Mouse (Mus musculus): ENCODE measurements around the gene 4930470P17Rik. TPM values are rescaled to one million over a fixed set of nuclear protein-coding genes. Genes with fewer than 3 reads are reported as not detected.

4930470P17Rik gene
- total and polyA plus RNA-seq, 2 experiments from 2014 or later = not detected

GRCm38 (mm10) chr2:170548046-170548445, 53.8 kb downstream of the 4930470P17Rik start:
- H3K4me2 ChIP-seq (ENCODE audit: low read depth, low read length, poor library complexity, severe bottlenecking) = no peak overlapping the region
- TF ChIP-seq CTCF (IDR thresholded peaks at IDR 0.05) = no peak
- no peaks in the 10 kb centered on the region for H3K4me1 ChIP-seq (ENCODE audit: insufficient read depth, low read length)
- H3K4me3 ChIP-seq (ENCODE audit: low read depth, low read length) = no peak overlapping the region
- ATAC-seq (ENCODE audit: low FRiP score) = no peak
- H3K9ac ChIP-seq (replicated peaks; ENCODE audit: low read length, poor library complexity, severe bottlenecking) = no peak overlapping the region
- DNase-seq (ENCODE audit: low spot score) = no peak
- no peaks in the 10 kb centered on the region for H3K27me3 ChIP-seq (ENCODE audit: insufficient read depth, low read length)
- H3K27ac ChIP-seq (ENCODE audit: low read depth, low read length) = no peak overlapping the region
- H3K9me3 ChIP-seq (ENCODE audit: low read length) = no peaks in the 10 kb centered on the region
- WGBS = 52% methylated on average over 4 of the region's 4 CpGs
- no peaks in the 10 kb centered on the region for H3K36me3 ChIP-seq (ENCODE audit: insufficient read depth, low read length)

GRCm38 (mm10) chr2:170547526-170547925, 54.3 kb downstream of the 4930470P17Rik start:
- no peak overlapping the region for H3K9ac ChIP-seq (replicated peaks; ENCODE audit: low read length, poor library complexity, severe bottlenecking)
- H3K36me3 ChIP-seq (ENCODE audit: insufficient read depth, low read length) = no peaks in the 10 kb centered on the region
- no peak for ATAC-seq (ENCODE audit: low FRiP score)
- WGBS = 44% methylated on average over 6 of the region's 6 CpGs
- no peak overlapping the region for H3K4me3 ChIP-seq (ENCODE audit: low read depth, low read length)
- H3K4me2 ChIP-seq (ENCODE audit: low read depth, low read length, poor library complexity, severe bottlenecking) = no peak overlapping the region
- no peaks in the 10 kb centered on the region for H3K4me1 ChIP-seq (ENCODE audit: insufficient read depth, low read length)
- H3K27me3 ChIP-seq (ENCODE audit: insufficient read depth, low read length) = no peaks in the 10 kb centered on the region
- no peak for TF ChIP-seq CTCF (IDR thresholded peaks at IDR 0.05)
- no peak overlapping the region for H3K27ac ChIP-seq (ENCODE audit: low read depth, low read length)
- no peak for DNase-seq (ENCODE audit: low spot score)
- no peaks in the 10 kb centered on the region for H3K9me3 ChIP-seq (ENCODE audit: low read length)

GRCm38 (mm10) chr2:170545745-170546144, 56.1 kb downstream of the 4930470P17Rik start:
- H3K4me2 ChIP-seq (ENCODE audit: low read depth, low read length, poor library complexity, severe bottlenecking) = no peak overlapping the region

GRCm38 (mm10) chr2:170544950-170545349, 56.9 kb downstream of the 4930470P17Rik start:
- H3K9ac ChIP-seq (replicated peaks; ENCODE audit: low read length, poor library complexity, severe bottlenecking) = no peak overlapping the region
- H3K36me3 ChIP-seq (ENCODE audit: insufficient read depth, low read length) = no peaks in the 10 kb centered on the region
- WGBS = 88% methylated on average over 7 of the region's 7 CpGs
- TF ChIP-seq CTCF (IDR thresholded peaks at IDR 0.05) = no peak
- ATAC-seq (ENCODE audit: low FRiP score) = no peak
- no peaks in the 10 kb centered on the region for H3K27me3 ChIP-seq (ENCODE audit: insufficient read depth, low read length)
- H3K4me2 ChIP-seq (ENCODE audit: low read depth, low read length, poor library complexity, severe bottlenecking) = no peak overlapping the region
- H3K9me3 ChIP-seq (ENCODE audit: low read length) = no peaks in the 10 kb centered on the region
- DNase-seq (ENCODE audit: low spot score) = no peak
- H3K4me3 ChIP-seq (ENCODE audit: low read depth, low read length) = no peak overlapping the region
- H3K4me1 ChIP-seq (ENCODE audit: insufficient read depth, low read length) = no peaks in the 10 kb centered on the region
- H3K27ac ChIP-seq (ENCODE audit: low read depth, low read length) = no peak overlapping the region

More at GRCm38 (mm10) chr2:170545745-170546144, 56.1 kb downstream of the 4930470P17Rik start:
- Histone ChIP-seq H3K36me3 (ENCODE audit: insufficient read depth, low read length) (no peaks in the 10 kb centered on the region), H3K27ac (ENCODE audit: low read depth, low read length) (no peak overlapping the region), H3K4me3 (ENCODE audit: low read depth, low read length) (no peak overlapping the region), H3K4me1 (ENCODE audit: insufficient read depth, low read length) (no peaks in the 10 kb centered on the region), H3K9me3 (ENCODE audit: low read length) (no peaks in the 10 kb centered on the region), H3K27me3 (ENCODE audit: insufficient read depth, low read length) (no peaks in the 10 kb centered on the region), H3K9ac (replicated peaks; ENCODE audit: low read length, poor library complexity, severe bottlenecking) (no peak overlapping the region)
- TF ChIP-seq CTCF (IDR thresholded peaks at IDR 0.05) = no peak
- ATAC-seq (ENCODE audit: low FRiP score) = no peak
- no peak for DNase-seq (ENCODE audit: low spot score)
- 73% methylated on average over 4 of the region's 4 CpGs for WGBS

GRCm38 (mm10) chr2:170544159-170544558, 57.7 kb downstream of the 4930470P17Rik start:
- Histone ChIP-seq H3K4me2 (ENCODE audit: low read depth, low read length, poor library complexity, severe bottlenecking) (no peak overlapping the region), H3K27ac (ENCODE audit: low read depth, low read length) (no peak overlapping the region), H3K36me3 (ENCODE audit: insufficient read depth, low read length) (no peaks in the 10 kb centered on the region), H3K9me3 (ENCODE audit: low read length) (no peaks in the 10 kb centered on the region), H3K4me3 (ENCODE audit: low read depth, low read length) (no peak overlapping the region), H3K4me1 (ENCODE audit: insufficient read depth, low read length) (no peaks in the 10 kb centered on the region), H3K9ac (replicated peaks; ENCODE audit: low read length, poor library complexity, severe bottlenecking) (no peak overlapping the region), H3K27me3 (ENCODE audit: insufficient read depth, low read length) (no peaks in the 10 kb centered on the region)
- no peak for DNase-seq (ENCODE audit: low spot score)
- no peak for ATAC-seq (ENCODE audit: low FRiP score)
- 69% methylated on average over 3 of the region's 3 CpGs for WGBS
- TF ChIP-seq CTCF (IDR thresholded peaks at IDR 0.05) = no peak

DNA sequence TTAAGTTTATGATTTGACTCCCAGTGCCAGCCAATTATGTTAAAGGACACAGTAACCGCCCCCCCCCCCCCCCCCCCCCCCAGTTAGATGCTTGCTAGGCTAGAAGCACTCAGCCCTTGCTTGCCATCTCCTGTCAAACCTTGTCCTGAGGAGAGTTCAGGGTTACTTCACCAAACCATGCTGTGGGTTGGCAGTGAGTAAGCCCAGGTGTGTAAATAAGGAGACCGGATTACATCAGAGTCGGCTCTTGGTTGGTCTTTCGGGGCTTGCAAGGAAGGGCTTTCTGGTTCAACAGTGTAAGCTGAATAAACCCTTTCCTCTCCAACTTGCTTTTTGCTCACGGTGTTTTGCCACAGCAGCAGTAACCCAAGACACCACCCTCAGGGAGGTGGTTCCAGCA, 58.2 kb downstream of the 4930470P17Rik start:
- Histone ChIP-seq H3K9ac (replicated peaks; ENCODE audit: low read length, poor library complexity, severe bottlenecking) (no peak overlapping the region), H3K36me3 (ENCODE audit: insufficient read depth, low read length) (no peaks in the 10 kb centered on the region), H3K4me3 (ENCODE audit: low read depth, low read length) (no peak overlapping the region), H3K27ac (ENCODE audit: low read depth, low read length) (no peak overlapping the region), H3K27me3 (ENCODE audit: insufficient read depth, low read length) (no peaks in the 10 kb centered on the region), H3K9me3 (ENCODE audit: low read length) (no peaks in the 10 kb centered on the region), H3K4me1 (ENCODE audit: insufficient read depth, low read length) (no peaks in the 10 kb centered on the region), H3K4me2 (ENCODE audit: low read depth, low read length, poor library complexity, severe bottlenecking) (no peak overlapping the region)
- WGBS = 75% methylated on average over 5 of the region's 5 CpGs
- DNase-seq (ENCODE audit: low spot score) (no peak), ATAC-seq (ENCODE audit: low FRiP score) (no peak)
- TF ChIP-seq CTCF (IDR thresholded peaks at IDR 0.05) = no peak
